Mouse (Mus musculus) ES-E14 (cell line): ENCODE data around the gene Sf3a1.

Experiments
- MAFK ChIP-seq: IDR thresholded peaks from 2 replicates; pipeline ENCODE4 v1.6.1; 2014; ENCODE audit warnings: mild to moderate bottlenecking, low read depth, low read length, inconsistent platforms; ENCODE audit not compliant: insufficient read depth
- ZC3H11A ChIP-seq: IDR thresholded peaks from 2 replicates; pipeline ENCODE4 v1.6.1; 2012; ENCODE audit warnings: low read depth, mild to moderate bottlenecking, inconsistent platforms, low read length, borderline replicate concordance
- ZNF384 ChIP-seq: IDR thresholded peaks from 2 replicates; pipeline ENCODE4 v1.6.1; 2012; ENCODE audit warnings: low read depth, low read length, inconsistent platforms

- TF ChIP-seq ZC3H11A (no peak), MAFK (peak; percentile 56), ZNF384 (no peak)
These were observed 36.5 kb downstream of the Sf3a1 start for GRCm38 (mm10) chr11:4196636-4197035.
